Mouse (Mus musculus) CH12.LX (cell line): ENCODE results near the gene Galnt18. TPM values are rescaled to one million over a fixed set of nuclear protein-coding genes. Genes with fewer than 3 reads are reported as not detected.
A peak's percentile ranks its signal among the peaks of the same experiment; 100 is the strongest.

Experiments
- DNase-seq: peaks from one replicate; pipeline ENCODE4 v3.0.0-alpha.2; 2013; ENCODE audit errors: extremely low read depth
- H3K27ac ChIP-seq: 2 replicates; pipeline ENCODE4 v1.5.1; 2012; ENCODE audit warnings: low read depth, mild to moderate bottlenecking, control low read depth, moderate library complexity; ENCODE audit not compliant: insufficient read depth
- H3K27me3 ChIP-seq: replicated peaks from 2 replicates; pipeline ENCODE3; 2012; ENCODE audit warnings: inconsistent platforms
- H3K36me3 ChIP-seq, 2 experiments: replicated peaks in 1 of 2; 2 replicates each; pipeline versions ENCODE3 to v1.6.1; 2012; ENCODE audit warnings: inconsistent platforms in 1 of 2, low read length in 1 of 2, mild to moderate bottlenecking in 1 of 2, mixed read lengths in 1 of 2, moderate library complexity in 1 of 2; ENCODE audit not compliant: control insufficient read depth in 1 of 2, insufficient read depth in 1 of 2
- H3K4me1 ChIP-seq, 2 experiments: 2 replicates each; pipeline ENCODE4 v1.6.1; 2012; ENCODE audit warnings: inconsistent platforms in 1 of 2, moderate library complexity in 1 of 2; ENCODE audit not compliant: insufficient read depth in 2 of 2, control insufficient read depth in 1 of 2
- H3K4me2 ChIP-seq: 2 replicates; pipeline ENCODE4 v1.6.1; 2012; ENCODE audit warnings: low read depth, mild to moderate bottlenecking, control low read depth; ENCODE audit not compliant: poor library complexity, insufficient read depth, severe bottlenecking
- H3K4me3 ChIP-seq, 3 experiments: fragments of 150-350 bp in 1 of 3; sonication (generic) in 1 of 3; replicated peaks in 1 of 3; 2 replicates each; pipeline versions ENCODE3 to v1.5.1; 2011 to 2012; ENCODE audit warnings: low read depth in 2 of 3, low read length in 2 of 3, mild to moderate bottlenecking in 2 of 3, moderate library complexity in 2 of 3, control low read depth in 1 of 3, improper control_type of control experiment in 1 of 3, inconsistent platforms in 1 of 3, mixed read lengths in 1 of 3; ENCODE audit not compliant: poor library complexity in 1 of 3
- H3K79me2 ChIP-seq: replicated peaks from 2 replicates; pipeline ENCODE4 v1.6.1; 2012; ENCODE audit warnings: mild to moderate bottlenecking, moderate library complexity; ENCODE audit not compliant: control insufficient read depth, poor library complexity, insufficient read depth, severe bottlenecking; ENCODE audit errors: extremely low read depth
- H3K9ac ChIP-seq: 2 replicates; pipeline ENCODE4 v1.6.1; 2012; ENCODE audit warnings: low read depth, mild to moderate bottlenecking, control low read depth, moderate library complexity; ENCODE audit not compliant: insufficient read depth
- H3K9me3 ChIP-seq: replicated peaks from 2 replicates; pipeline ENCODE3; 2012; ENCODE audit warnings: low read length, inconsistent platforms, mixed read lengths
- BHLHE40 ChIP-seq: IDR thresholded peaks from 2 replicates; pipeline ENCODE4 v1.6.1; 2011; ENCODE audit warnings: mild to moderate bottlenecking, low read depth, low read length, improper control_type of control experiment
- CHD2 ChIP-seq: IDR thresholded peaks from 2 replicates; pipeline ENCODE4 v1.6.1; 2011; ENCODE audit warnings: low read length, improper control_type of control experiment
- CTCF ChIP-seq, 2 experiments: IDR thresholded peaks in 1 of 2; conservative IDR thresholded peaks in 1 of 2; 2 replicates each; pipeline ENCODE4 v1.5.1; 2011 to 2012; ENCODE audit warnings: low read depth in 2 of 2, low read length in 2 of 2, improper control_type of control experiment in 1 of 2, inconsistent platforms in 1 of 2, mild to moderate bottlenecking in 1 of 2, moderate library complexity in 1 of 2
- EP300 ChIP-seq: IDR thresholded peaks from 2 replicates; pipeline ENCODE4 v1.6.1; 2011; ENCODE audit warnings: low read length, improper control_type of control experiment
- ETS1 ChIP-seq: conservative IDR thresholded peaks from 2 replicates; pipeline ENCODE4 v1.6.1; 2012; ENCODE audit warnings: low read depth, mild to moderate bottlenecking, inconsistent platforms, low read length, improper control_type of control experiment, moderate library complexity
- GABPA ChIP-seq: IDR thresholded peaks from 2 replicates; pipeline ENCODE4 v1.6.1; 2012; ENCODE audit warnings: low read depth, low read length, improper control_type of control experiment, inconsistent platforms; ENCODE audit not compliant: insufficient replicate concordance
- HCFC1 ChIP-seq: IDR thresholded peaks from 2 replicates; pipeline ENCODE4 v1.6.1; 2012; ENCODE audit warnings: low read depth, mild to moderate bottlenecking, inconsistent platforms, low read length, improper control_type of control experiment
- IRF4 ChIP-seq: IDR thresholded peaks from 2 replicates; pipeline ENCODE4 v1.6.1; 2014; ENCODE audit warnings: low read depth, mild to moderate bottlenecking, inconsistent platforms, low read length, improper control_type of control experiment
- JUND ChIP-seq: conservative IDR thresholded peaks from 2 replicates; pipeline ENCODE4 v1.6.1; 2011; ENCODE audit warnings: low read depth, low read length, improper control_type of control experiment
- KAT2A ChIP-seq: IDR thresholded peaks from 2 replicates; pipeline ENCODE4 v1.6.1; 2012; ENCODE audit warnings: low read length, improper control_type of control experiment, inconsistent platforms; ENCODE audit not compliant: insufficient replicate concordance
- MAFK ChIP-seq: IDR thresholded peaks from 2 replicates; pipeline ENCODE4 v1.6.1; 2011; ENCODE audit warnings: low read length, improper control_type of control experiment; ENCODE audit not compliant: insufficient replicate concordance
- MAX ChIP-seq: IDR thresholded peaks from 2 replicates; pipeline ENCODE4 v1.6.1; 2011; ENCODE audit warnings: low read length, improper control_type of control experiment
- MYC ChIP-seq: IDR thresholded peaks from 2 replicates; pipeline ENCODE4 v1.6.1; 2011; ENCODE audit warnings: low read depth, mild to moderate bottlenecking, improper control_type of control experiment, low read length
- NELFE ChIP-seq: IDR thresholded peaks from 2 replicates; pipeline ENCODE4 v1.6.1; 2011; ENCODE audit warnings: low read depth, low read length, improper control_type of control experiment
- POLR2A ChIP-seq: IDR thresholded peaks from 2 replicates; pipeline ENCODE4 v1.6.1; 2011; ENCODE audit warnings: low read depth, mild to moderate bottlenecking, improper control_type of control experiment, low read length
- RAD21 ChIP-seq: IDR thresholded peaks from 2 replicates; pipeline ENCODE4 v1.6.1; 2011; ENCODE audit warnings: low read depth, mild to moderate bottlenecking, low read length, improper control_type of control experiment, moderate library complexity
- SMC3 ChIP-seq: IDR thresholded peaks from 2 replicates; pipeline ENCODE4 v1.6.1; 2011; ENCODE audit warnings: low read depth, low read length, improper control_type of control experiment
- TBP ChIP-seq: conservative IDR thresholded peaks from 2 replicates; pipeline ENCODE4 v1.6.1; 2011; ENCODE audit warnings: low read depth, low read length, improper control_type of control experiment
- TCF12 ChIP-seq: IDR thresholded peaks from 2 replicates; pipeline ENCODE4 v1.6.1; 2014; ENCODE audit warnings: low read depth, mild to moderate bottlenecking, inconsistent platforms, low read length, improper control_type of control experiment
- UBTF ChIP-seq: IDR thresholded peaks from 2 replicates; pipeline ENCODE4 v1.6.1; 2012; ENCODE audit warnings: low read depth, mild to moderate bottlenecking, inconsistent platforms, low read length, improper control_type of control experiment, moderate library complexity
- USF1 ChIP-seq: IDR thresholded peaks from 2 replicates; pipeline ENCODE4 v1.6.1; 2014; ENCODE audit warnings: low read depth, mild to moderate bottlenecking, inconsistent platforms, low read length, improper control_type of control experiment
- dilution Hi-C: fragments of 300-500 bp; cut with MboI; formaldehyde crosslinking; loops from 2 replicates; pipeline ENCODE4 v1.14.3; 2020; ENCODE audit warnings: low sequenced_read_pairs; ENCODE audit not compliant: extremely low pct_unique_long_range_greater_than_20kb, extremely low pct_ligation_motif_present
- in situ Hi-C: fragments of 300-500 bp; cut with MboI; formaldehyde crosslinking; loops from 3 replicates; pipeline ENCODE4 v1.14.3; 2019; ENCODE audit warnings: low sequenced_read_pairs, low pct_ligation_motif_present, low pct_unique_long_range_greater_than_20kb, mixed read lengths
- polyA plus RNA-seq: library from polyadenylated mRNA; unstranded; fragments of >175 nt; gene quantifications from 2 replicates; pipeline ENCODE4 v1.2.1, GENCODE M21; 2012; ENCODE audit warnings: low read depth; ENCODE audit not compliant: insufficient read length
- total RNA-seq, 2 experiments: library from RNA; depleted of rRNA; stranded (reverse); fragments of 300-350 nt in 1 of 2; fragments of >200 nt in 1 of 2; gene quantifications; 2 replicates each; pipeline ENCODE4 v1.2.3; 2012 to 2014

Gene Galnt18
- total and polyA plus RNA-seq, 3 experiments: 0.04 TPM; not detected in 2

- in situ Hi-C loops: no loop called here
Measured at GRCm38 (mm10) chr7:111466121-111466520, 313.7 kb downstream of the Galnt18 start.

GRCm38 (mm10) chr7:111459716-111460115, 320.1 kb downstream of the Galnt18 start:
- Histone ChIP-seq H3K36me3 (no peaks in the 10 kb centered on the region), H3K27me3 (no peaks in the 10 kb centered on the region), H3K4me1 (peaks cover 0 to 21% of the 10 kb centered on the region in 2 experiments; a peak in 2 of 4 replicates), H3K9ac (no peak overlapping the region), H3K4me3 (no peak overlapping the region), H3K4me2 (no peak overlapping the region), H3K79me2 (no peaks in the 10 kb centered on the region), H3K9me3 (peaks cover 2% of the 10 kb centered on the region), H3K27ac (no peak overlapping the region)
- dilution Hi-C loops: no loop called here
- DNase-seq: no peak
- in situ Hi-C loops: no loop called here
- TF ChIP-seq CTCF (conservative IDR thresholded peaks at IDR 0.05 in 1 of 2, IDR thresholded peaks at IDR 0.05 in 1 of 2; ENCODE audit: low read depth in 2 of 2, low read length in 2 of 2): peak in 1 of 2 experiments; percentile 43; a peak in 2 of 4 replicates
- TF ChIP-seq TBP: no peak
- no peak for TF ChIP-seq MAX
- TF ChIP-seq SMC3: peak; percentile 46

More at GRCm38 (mm10) chr7:111466121-111466520, 313.7 kb downstream of the Galnt18 start:
- H3K9ac ChIP-seq: no peak overlapping the region
- dilution Hi-C loops: no loop called here
- H3K27me3 ChIP-seq: no peaks in the 10 kb centered on the region
- H3K4me3 ChIP-seq: no peak overlapping the region
- no peak overlapping the region for H3K27ac ChIP-seq
- TF ChIP-seq RAD21: no peak
- no peak for TF ChIP-seq JUND
- no peak for TF ChIP-seq CTCF (conservative IDR thresholded peaks at IDR 0.05 in 1 of 2, IDR thresholded peaks at IDR 0.05 in 1 of 2; ENCODE audit: low read depth in 2 of 2, low read length in 2 of 2)
- TF ChIP-seq MAFK: no peak
- no peak for TF ChIP-seq CHD2
- no peak for TF ChIP-seq UBTF
- TF ChIP-seq SMC3: no peak
- no peak for TF ChIP-seq ETS1
- TF ChIP-seq TCF12: no peak
- no peak for TF ChIP-seq HCFC1
- no peak for TF ChIP-seq EP300
- TF ChIP-seq POLR2A: no peak
- TF ChIP-seq MAX: no peak
- no peak for TF ChIP-seq GABPA
- no peak for TF ChIP-seq KAT2A
- no peak for TF ChIP-seq MYC
- no peak for TF ChIP-seq NELFE
- no peak for TF ChIP-seq USF1
- TF ChIP-seq IRF4: no peak
- TF ChIP-seq BHLHE40: no peak
- no peaks in the 10 kb centered on the region for H3K79me2 ChIP-seq
- no peaks in the 10 kb centered on the region for H3K36me3 ChIP-seq
- H3K9me3 ChIP-seq: no peaks in the 10 kb centered on the region
- no peak overlapping the region for H3K4me2 ChIP-seq
- DNase-seq: no peak
- H3K4me1 ChIP-seq: no peaks in the 10 kb centered on the region
